Mouse (Mus musculus) MEL (cell line): ENCODE results near the gene Surf4. TPM values are rescaled to one million over a fixed set of nuclear protein-coding genes. Genes with fewer than 3 reads are reported as not detected.

Experiments
- DNase-seq: peaks from one replicate; pipeline ENCODE4 v3.0.0; 2011; ENCODE audit warnings: low read depth, low spot score
- H3K27ac ChIP-seq: 2 replicates; pipeline ENCODE4 v1.5.1; 2012; ENCODE audit warnings: low read depth, mild to moderate bottlenecking, control low read depth, low read length, moderate library complexity; ENCODE audit not compliant: control insufficient read depth
- H3K27me3 ChIP-seq, 2 experiments: fragments of 150-350 bp in 1 of 2; sonication (generic) in 1 of 2; 2 replicates each; pipeline ENCODE4 v1.6.1; 2012; ENCODE audit warnings: low read length in 2 of 2, mild to moderate bottlenecking in 2 of 2, improper control_type of control experiment in 1 of 2, moderate library complexity in 1 of 2; ENCODE audit not compliant: insufficient read depth in 2 of 2, control insufficient read depth in 1 of 2
- H3K36me3 ChIP-seq, 2 experiments: 2 replicates each; pipeline ENCODE4 v1.6.1; 2012 to 2014; ENCODE audit warnings: low read length in 2 of 2, improper control_type of control experiment in 1 of 2, inconsistent platforms in 1 of 2, mild to moderate bottlenecking in 1 of 2; ENCODE audit not compliant: insufficient read depth in 2 of 2, control insufficient read depth in 1 of 2
- H3K4me1 ChIP-seq, 2 experiments: fragments of 150-350 bp in 1 of 2; sonication (generic) in 1 of 2; 2 replicates each; pipeline ENCODE4 v1.6.1; 2012; ENCODE audit warnings: low read length in 2 of 2, improper control_type of control experiment in 1 of 2, mild to moderate bottlenecking in 1 of 2; ENCODE audit not compliant: insufficient read depth in 2 of 2, control insufficient read depth in 1 of 2
- H3K4me3 ChIP-seq, 2 experiments: fragments of 150-350 bp in 1 of 2; sonication (generic) in 1 of 2; 2 replicates each; pipeline ENCODE4 v1.5.1; 2012; ENCODE audit warnings: low read depth in 2 of 2, low read length in 2 of 2, mild to moderate bottlenecking in 2 of 2, moderate library complexity in 2 of 2, control low read depth in 1 of 2, improper control_type of control experiment in 1 of 2; ENCODE audit not compliant: control insufficient read depth in 1 of 2, insufficient read depth in 1 of 2
- H3K79me2 ChIP-seq: 2 replicates; pipeline ENCODE4 v1.6.1; 2012; ENCODE audit warnings: mild to moderate bottlenecking, low read length, moderate library complexity; ENCODE audit not compliant: control insufficient read depth, poor library complexity, insufficient read depth
- H3K9ac ChIP-seq: 2 replicates; pipeline ENCODE4 v1.6.1; 2012; ENCODE audit warnings: low read depth, mild to moderate bottlenecking, control low read depth, low read length, moderate library complexity; ENCODE audit not compliant: control insufficient read depth, poor library complexity, severe bottlenecking
- H3K9me3 ChIP-seq: fragments of 150-350 bp; sonication (generic); replicated peaks from 2 replicates; pipeline ENCODE4 v1.6.1; 2012; ENCODE audit warnings: mild to moderate bottlenecking, low read length, improper control_type of control experiment, moderate library complexity; ENCODE audit not compliant: insufficient read depth
- ETS1 ChIP-seq: IDR thresholded peaks from 2 replicates; pipeline ENCODE4 v1.6.1; 2012; ENCODE audit warnings: low read depth, mild to moderate bottlenecking, inconsistent platforms, low read length, improper control_type of control experiment, moderate library complexity
- GATA1 ChIP-seq: IDR thresholded peaks from 2 replicates; pipeline ENCODE4 v1.6.1; 2011; ENCODE audit warnings: low read depth, low read length, improper control_type of control experiment
- JUND ChIP-seq: IDR thresholded peaks from 2 replicates; pipeline ENCODE4 v1.6.1; 2011; ENCODE audit warnings: low read depth, mild to moderate bottlenecking, improper control_type of control experiment, low read length
- MAX ChIP-seq: IDR thresholded peaks from 2 replicates; pipeline ENCODE4 v1.6.1; 2011; ENCODE audit warnings: low read length, improper control_type of control experiment
- MAZ ChIP-seq: IDR thresholded peaks from 2 replicates; pipeline ENCODE4 v1.6.1; 2012; ENCODE audit warnings: low read depth, mild to moderate bottlenecking, inconsistent platforms, low read length, improper control_type of control experiment
- MEF2A ChIP-seq: IDR thresholded peaks from 2 replicates; pipeline ENCODE4 v1.6.1; 2014; ENCODE audit warnings: low read depth, mild to moderate bottlenecking, inconsistent platforms, low read length, improper control_type of control experiment; ENCODE audit not compliant: poor library complexity, insufficient replicate concordance, severe bottlenecking; ENCODE audit errors: extremely low read depth
- MYC ChIP-seq: IDR thresholded peaks from 2 replicates; pipeline ENCODE4 v1.6.1; 2011; ENCODE audit warnings: low read depth, mild to moderate bottlenecking, low read length, improper control_type of control experiment, moderate library complexity
- NRF1 ChIP-seq: IDR thresholded peaks from 2 replicates; pipeline ENCODE4 v1.6.1; 2014; ENCODE audit warnings: low read depth, mild to moderate bottlenecking, inconsistent platforms, low read length, improper control_type of control experiment, moderate library complexity; ENCODE audit not compliant: poor library complexity, insufficient read depth, severe bottlenecking
- RCOR1 ChIP-seq: IDR thresholded peaks from 2 replicates; pipeline ENCODE4 v1.6.1; 2012; ENCODE audit warnings: low read depth, mild to moderate bottlenecking, inconsistent platforms, low read length, improper control_type of control experiment
- SMC3 ChIP-seq: IDR thresholded peaks from 2 replicates; pipeline ENCODE4 v1.6.1; 2011; ENCODE audit warnings: low read depth, low read length, improper control_type of control experiment
- USF1 ChIP-seq: IDR thresholded peaks from 2 replicates; pipeline ENCODE4 v1.6.1; 2014; ENCODE audit warnings: low read depth, mild to moderate bottlenecking, inconsistent platforms, low read length, improper control_type of control experiment, moderate library complexity
- USF2 ChIP-seq, 2 experiments: IDR thresholded peaks; 2 replicates each; pipeline ENCODE4 v1.6.1; 2011 to 2012; ENCODE audit warnings: improper control_type of control experiment in 2 of 2, low read length in 2 of 2, borderline replicate concordance in 1 of 2, inconsistent platforms in 1 of 2, low read depth in 1 of 2, mild to moderate bottlenecking in 1 of 2; ENCODE audit not compliant: insufficient read depth in 1 of 2
- ZKSCAN1 ChIP-seq: IDR thresholded peaks from 2 replicates; pipeline ENCODE4 v1.6.1; 2012; ENCODE audit warnings: low read depth, mild to moderate bottlenecking, inconsistent platforms, low read length, improper control_type of control experiment, moderate library complexity
- ZMIZ1 ChIP-seq: IDR thresholded peaks from 2 replicates; pipeline ENCODE4 v1.6.1; 2012; ENCODE audit warnings: low read depth, mild to moderate bottlenecking, inconsistent platforms, low read length, improper control_type of control experiment, moderate library complexity
- ZNF384 ChIP-seq: IDR thresholded peaks from 2 replicates; pipeline ENCODE4 v1.6.1; 2012; ENCODE audit warnings: low read depth, mild to moderate bottlenecking, inconsistent platforms, low read length, improper control_type of control experiment
- polyA plus RNA-seq, 2 experiments: library from polyadenylated mRNA; stranded (reverse) in 1 of 2; unstranded in 1 of 2; fragments of >175 nt in 1 of 2; fragments of >200 nt in 1 of 2; gene quantifications; 2 replicates each; pipeline versions ENCODE4 v1.2.1 to v1.2.4; 2012; ENCODE audit warnings: low replicate concordance in 2 of 2, low read depth in 1 of 2; ENCODE audit not compliant: insufficient read length in 2 of 2, insufficient read depth in 1 of 2, missing spikeins in 1 of 2
- total RNA-seq: library from RNA; depleted of rRNA; stranded (reverse); fragments of 300-350 nt; gene quantifications from 2 replicates; pipeline ENCODE4 v1.2.3, GENCODE M21; 2012

Gene Surf4
- total and polyA plus RNA-seq, 3 experiments = 152 to 252 TPM; not detected in 1

- peaks cover 0 to 13% of the 10 kb centered on the region in 2 experiments; a peak in 2 of 4 replicates for H3K36me3 ChIP-seq
- H3K4me1 ChIP-seq = peaks cover 2 to 11% of the 10 kb centered on the region in 2 experiments; a peak in 3 of 4 replicates
- H3K27me3 ChIP-seq = no peaks in the 10 kb centered on the region
- no peak overlapping the region for H3K27ac ChIP-seq
- H3K9ac ChIP-seq = no peak overlapping the region
- no peak for DNase-seq
- H3K4me3 ChIP-seq = no peak overlapping the region
- H3K79me2 ChIP-seq = peaks cover 57% of the 10 kb centered on the region
- H3K9me3 ChIP-seq = no peaks in the 10 kb centered on the region
- no peak for TF ChIP-seq NRF1
- no peak for TF ChIP-seq ETS1
- TF ChIP-seq JUND = no peak
- no peak for TF ChIP-seq ZKSCAN1
- TF ChIP-seq MAZ = no peak
- TF ChIP-seq MEF2A = no peak
- no peak for TF ChIP-seq USF1
- TF ChIP-seq USF2 (IDR thresholded peaks at IDR 0.05; ENCODE audit: borderline replicate concordance in 1 of 2, insufficient read depth in 1 of 2, low read depth in 1 of 2, low read length in 2 of 2) = no peak
- no peak for TF ChIP-seq ZMIZ1
- no peak for TF ChIP-seq ZNF384
- TF ChIP-seq, all 39 proteins: peak for 0
Measured at GRCm38 (mm10) chr2:26905936-26906335, 27.8 kb downstream of the Surf4 start.

- DNase-seq = peak; percentile 70
- Histone ChIP-seq H3K27me3 (no peaks in the 10 kb centered on the region), H3K79me2 (peaks cover 51% of the 10 kb centered on the region), H3K9ac (peak overlapping the region; percentile 79), H3K4me3 (peak overlapping the region; percentile 74 to 82), H3K27ac (peak overlapping the region; percentile 91), H3K4me1 (peaks cover 0 to 4% of the 10 kb centered on the region in 2 experiments; a peak in 1 of 4 replicates), H3K9me3 (no peaks in the 10 kb centered on the region), H3K36me3 (peaks cover 1 to 10% of the 10 kb centered on the region in 2 experiments)
- TF ChIP-seq MEF2A (no peak), MYC (0 out of 2 replicates have a peak, but pooled peaks have one; percentile 10), GATA1 (no peak), SMC3 (no peak), MAX (0 out of 2 replicates have a peak, but pooled peaks have one; percentile 53), RCOR1 (0 out of 2 replicates have a peak, but pooled peaks have one; percentile 22)
Measured at GRCm38 (mm10) chr2:26903311-26903710, 30.4 kb downstream of the Surf4 start.
